Mouse (Mus musculus): ENCODE measurements around the gene Sun3. TPM values are rescaled to one million over a fixed set of nuclear protein-coding genes. Genes with fewer than 3 reads are reported as not detected.

Sun3 gene
- polyA plus RNA-seq, 1 experiment from 2014 or later: not detected

DNA sequence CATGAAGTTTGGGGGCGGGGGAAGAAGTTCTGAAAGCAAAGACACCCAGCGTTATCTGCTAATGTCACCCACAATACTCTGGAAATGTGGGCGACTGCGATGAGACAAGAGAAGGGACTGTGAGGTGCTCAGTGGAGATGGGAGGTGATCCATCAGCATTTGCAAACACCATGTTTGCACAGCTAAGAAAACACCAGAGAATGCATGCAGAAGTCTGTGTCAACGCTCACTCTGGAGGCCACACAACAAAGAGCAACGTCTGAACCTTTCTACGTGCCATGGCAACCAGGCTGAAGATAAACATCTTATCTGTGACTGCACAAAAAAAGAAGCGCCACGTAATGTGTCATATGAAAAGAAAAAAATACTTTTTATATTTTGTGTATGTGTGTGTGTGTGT is 78.3 kb downstream of the Sun3 start:
- WGBS (ENCODE audit: insufficient replicate concordance): 64% methylated on average over 9 of the region's 9 CpGs
- no peak overlapping the region for H3K9ac ChIP-seq (ENCODE audit: low read depth, low read length)
- H3K9me3 ChIP-seq (replicated peaks; ENCODE audit: control insufficient read depth, low read length): no peaks in the 10 kb centered on the region
- H3K4me1 ChIP-seq (ENCODE audit: control insufficient read depth, insufficient read depth, low read length): no peaks in the 10 kb centered on the region
- no peaks in the 10 kb centered on the region for H3K27me3 ChIP-seq (ENCODE audit: control insufficient read depth, insufficient read depth, low read length)
- no peaks in the 10 kb centered on the region for H3K36me3 ChIP-seq (ENCODE audit: control insufficient read depth, insufficient read depth, low read length)
- no peak; the same call in 1 of the 2 replicates for ATAC-seq (replicated peaks; ENCODE audit: insufficient number of reproducible peaks, low FRiP score, low TSS enrichment)
- no peak overlapping the region for H3K4me2 ChIP-seq
- no peak overlapping the region for H3K27ac ChIP-seq (ENCODE audit: low read depth, low read length)
- no peak overlapping the region for H3K4me3 ChIP-seq (ENCODE audit: low read depth, low read length)

DNA sequence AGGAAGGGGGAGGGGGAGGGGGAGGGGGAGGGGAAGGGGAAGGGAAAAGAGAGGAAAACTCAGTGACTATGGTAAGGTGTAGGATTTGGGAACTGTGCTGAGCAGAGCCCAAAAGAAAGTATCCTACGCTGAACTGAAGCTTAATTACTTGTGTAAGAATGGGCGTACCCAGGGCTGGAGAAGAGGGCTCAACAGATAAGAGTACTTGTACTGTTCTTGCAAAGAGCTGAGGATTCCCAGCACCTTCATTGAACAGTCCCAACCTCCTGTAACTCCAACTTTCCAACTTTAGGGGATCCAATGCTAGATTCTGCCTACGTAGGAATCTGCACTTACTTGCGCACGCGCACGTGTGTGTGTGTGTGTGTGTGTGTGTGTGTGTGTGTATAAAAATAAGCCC is 80.7 kb downstream of the Sun3 start:
- Histone ChIP-seq H3K36me3 (ENCODE audit: control insufficient read depth, insufficient read depth, low read length) (no peaks in the 10 kb centered on the region), H3K9ac (ENCODE audit: low read depth, low read length) (no peak overlapping the region), H3K4me2 (no peak overlapping the region), H3K27me3 (ENCODE audit: control insufficient read depth, insufficient read depth, low read length) (no peaks in the 10 kb centered on the region), H3K9me3 (replicated peaks; ENCODE audit: control insufficient read depth, low read length) (no peaks in the 10 kb centered on the region), H3K4me1 (ENCODE audit: control insufficient read depth, insufficient read depth, low read length) (no peaks in the 10 kb centered on the region), H3K4me3 (ENCODE audit: low read depth, low read length) (no peak overlapping the region), H3K27ac (ENCODE audit: low read depth, low read length) (no peak overlapping the region)
- no peak for ATAC-seq (replicated peaks; ENCODE audit: insufficient number of reproducible peaks, low FRiP score, low TSS enrichment)
- 91% methylated on average over 7 of the region's 7 CpGs for WGBS (ENCODE audit: insufficient replicate concordance)

Other genes starting within 250 kb of the Sun3 start
- 0.07 TPM in 1 of 2 replicates, not detected in the other for gene Pkd1l1, start 75.7 kb downstream of the Sun3 start, polyA plus RNA-seq (2014; fragmentation: Nextera tagmentation; extraction: Ambion mirVana)
- gene Hus1, start 37.8 kb downstream of the Sun3 start, polyA plus RNA-seq (2014; fragmentation: Nextera tagmentation; extraction: Ambion mirVana): 14.5 and 15.7 TPM in 2 replicates
- 2.7 TPM in 2 replicates for gene Gm11992, start 397 bp downstream of the Sun3 start, polyA plus RNA-seq (2014; fragmentation: Nextera tagmentation; extraction: Ambion mirVana)
- gene Upp1, start 69.1 kb upstream of the Sun3 start, polyA plus RNA-seq (2014; fragmentation: Nextera tagmentation; extraction: Ambion mirVana): 21.9 and 23.2 TPM in 2 replicates
- gene Abca13, start 143.0 kb upstream of the Sun3 start, polyA plus RNA-seq (2014; fragmentation: Nextera tagmentation; extraction: Ambion mirVana): 0.03 and 0.04 TPM in 2 replicates

Data from heart, embryonic 11.5 days (tissue).